Mouse (Mus musculus): Measurements from ENCODE around the gene Gm27021. TPM values are rescaled to one million over a fixed set of nuclear protein-coding genes. Genes with fewer than 3 reads are reported as not detected.

Gm27021 gene
- total RNA-seq, 2 experiments from 2014 or later, result 0.69 TPM; not detected in 1

- no peak for TF ChIP-seq CTCF (conservative IDR thresholded peaks at IDR 0.05)
- H3K27ac ChIP-seq, result peak overlapping the region; percentile 72
- H3K4me3 ChIP-seq, result no peak overlapping the region
- DNase-seq (ENCODE audit: low spot score in 2 of 2), result no peak
These were observed 11.4 kb downstream of the Gm27021 start for GRCm38 (mm10) chr8:120656322-120657052.

GRCm38 (mm10) chr8:120647532-120647931 is 20.3 kb downstream of the Gm27021 start, which contains the start of gene 1190005I06Rik:
1190005I06Rik (minus strand) TSS chr8:120647632.
- no peak within 1 kb of the TSS for H3K4me3 ChIP-seq
- no peak for TF ChIP-seq CTCF (conservative IDR thresholded peaks at IDR 0.05)
- DNase-seq (ENCODE audit: low spot score in 2 of 2), result no peak
- H3K27ac ChIP-seq, result no peak within 1 kb of the TSS

GRCm38 (mm10) chr8:120644663-120645062 is 23.2 kb downstream of the Gm27021 start:
- TF ChIP-seq CTCF (conservative IDR thresholded peaks at IDR 0.05), result no peak
- Histone ChIP-seq H3K4me3 (no peak overlapping the region), H3K27ac (peak overlapping the region; percentile 75)
- DNase-seq (ENCODE audit: low spot score in 2 of 2), result peak; percentile 81 to 82

- H3K4me3 ChIP-seq, result no peak overlapping the region
- H3K27ac ChIP-seq, result no peak overlapping the region
- peak; percentile 32 for TF ChIP-seq CTCF (conservative IDR thresholded peaks at IDR 0.05)
- no peak for DNase-seq (ENCODE audit: low spot score in 2 of 2)
These were observed 25.7 kb downstream of the Gm27021 start for GRCm38 (mm10) chr8:120642031-120642662.

GRCm38 (mm10) chr8:120641245-120641644 is 26.6 kb downstream of the Gm27021 start:
- no peak for TF ChIP-seq CTCF (conservative IDR thresholded peaks at IDR 0.05)
- H3K27ac ChIP-seq, result no peak overlapping the region
- H3K4me3 ChIP-seq, result no peak overlapping the region
- DNase-seq (ENCODE audit: low spot score in 2 of 2), result no peak

GRCm38 (mm10) chr8:120634329-120634839 is 33.5 kb downstream of the Gm27021 start:
- peak; percentile 46 for DNase-seq (ENCODE audit: low spot score in 2 of 2)
- H3K27ac ChIP-seq, result peak overlapping the region; percentile 82
- no peak for TF ChIP-seq CTCF (conservative IDR thresholded peaks at IDR 0.05)
- H3K4me3 ChIP-seq, result peak overlapping the region; percentile 66

GRCm38 (mm10) chr8:120633665-120634271 is 34.1 kb downstream of the Gm27021 start:
- no peak for TF ChIP-seq CTCF (conservative IDR thresholded peaks at IDR 0.05)
- no peak for DNase-seq (ENCODE audit: low spot score in 2 of 2)
- Histone ChIP-seq H3K27ac (peak overlapping the region; percentile 82), H3K4me3 (peak overlapping the region; percentile 66)

GRCm38 (mm10) chr8:120632969-120633664 is 34.8 kb downstream of the Gm27021 start:
- Histone ChIP-seq H3K27ac (peak overlapping the region; percentile 82), H3K4me3 (peak overlapping the region; percentile 66)
- no peak for DNase-seq (ENCODE audit: low spot score in 2 of 2)
- TF ChIP-seq CTCF (conservative IDR thresholded peaks at IDR 0.05), result no peak

- Histone ChIP-seq H3K27ac (peak overlapping the region; percentile 78), H3K4me3 (no peak overlapping the region)
- TF ChIP-seq CTCF (conservative IDR thresholded peaks at IDR 0.05), result no peak
- DNase-seq (ENCODE audit: low spot score in 2 of 2), result peak in 1 of 2 experiments; percentile 38
These were observed 36.2 kb downstream of the Gm27021 start for GRCm38 (mm10) chr8:120631441-120632375.

- H3K4me3 ChIP-seq, result no peak overlapping the region
- DNase-seq (ENCODE audit: low spot score in 2 of 2), result no peak
- H3K27ac ChIP-seq, result peak overlapping the region; percentile 78
- no peak for TF ChIP-seq CTCF (conservative IDR thresholded peaks at IDR 0.05)
These were observed 37.0 kb downstream of the Gm27021 start for GRCm38 (mm10) chr8:120630848-120631247.

GRCm38 (mm10) chr8:120630031-120630430 is 37.8 kb downstream of the Gm27021 start:
- TF ChIP-seq CTCF (conservative IDR thresholded peaks at IDR 0.05), result no peak
- peak overlapping the region; percentile 78; the same call in 1 of the 2 replicates for H3K27ac ChIP-seq
- no peak overlapping the region for H3K4me3 ChIP-seq
- DNase-seq (ENCODE audit: low spot score in 2 of 2), result no peak

All from layer of hippocampus, adult 2 months (tissue).